Mouse (Mus musculus): ENCODE measurements around the gene Fam98c. TPM values are rescaled to one million over a fixed set of nuclear protein-coding genes. Genes with fewer than 3 reads are reported as not detected.

The Fam98c gene
- polyA plus RNA-seq, 1 experiment from 2014 or later: 21.3 TPM

GRCm38 (mm10) chr7:29170066-29170754, 14.2 kb upstream of the Fam98c start, which contains the start of the genes Ggn and Spred3:
Gene Ggn, plus strand, starts transcription at chr7:29170210.
Gene Spred3, minus strand, starts transcription at chr7:29170411.
- peak within 1 kb of the TSS; percentile 83 for H3K4me3 ChIP-seq
- H3K4me1 ChIP-seq: peaks cover 40% of the 10 kb centered on the region
- under 1% methylated on average over 30 of the region's 30 CpGs for whole genome bisulfite sequencing
- ATAC-seq (replicated peaks): peak; percentile 47
- peak within 1 kb of the TSS; percentile 82 for H3K4me2 ChIP-seq (replicated peaks)
- H3K27ac ChIP-seq (replicated peaks): peak within 1 kb of the TSS; percentile 86
- H3K27me3 ChIP-seq: peaks cover 37% of the 10 kb centered on the region
- peak within 1 kb of the TSS; percentile 67 for H3K9ac ChIP-seq (replicated peaks)
- peaks cover 25% of the 10 kb centered on the region for H3K36me3 ChIP-seq
- H3K9me3 ChIP-seq: no peaks in the 10 kb centered on the region

- Histone ChIP-seq H3K4me2 (replicated peaks) (peak overlapping the region; percentile 82), H3K36me3 (peaks cover 17% of the 10 kb centered on the region), H3K9me3 (no peaks in the 10 kb centered on the region), H3K4me3 (peak overlapping the region; percentile 83), H3K27me3 (peaks cover 37% of the 10 kb centered on the region), H3K9ac (replicated peaks) (peak overlapping the region; percentile 67), H3K27ac (replicated peaks) (peak overlapping the region; percentile 86), H3K4me1 (peaks cover 40% of the 10 kb centered on the region)
- WGBS: under 1% methylated on average over 34 of the region's 39 CpGs
- peak; percentile 85 for ATAC-seq (replicated peaks)
Measured at GRCm38 (mm10) chr7:29169231-29170065, 13.4 kb upstream of the Fam98c start.

GRCm38 (mm10) chr7:29168791-29169230, 12.8 kb upstream of the Fam98c start:
- Histone ChIP-seq H3K4me1 (peaks cover 40% of the 10 kb centered on the region), H3K4me2 (replicated peaks) (peak overlapping the region; percentile 82)

GRCm38 (mm10) chr7:29168121-29168695, 12.2 kb upstream of the Fam98c start:
- no peak for ATAC-seq (replicated peaks)
- 1% methylated on average over 10 of the region's 10 CpGs for WGBS
- Histone ChIP-seq H3K4me1 (peaks cover 40% of the 10 kb centered on the region), H3K4me3 (peak overlapping the region; percentile 83), H3K27ac (replicated peaks) (peak overlapping the region; percentile 86; the same call in 1 of the 2 replicates), H3K4me2 (replicated peaks) (peak overlapping the region; percentile 82), H3K36me3 (peaks cover 5% of the 10 kb centered on the region; the same call in 1 of the 2 replicates), H3K27me3 (peaks cover 26% of the 10 kb centered on the region), H3K9me3 (no peaks in the 10 kb centered on the region), H3K9ac (replicated peaks) (peak overlapping the region; percentile 67)

More at GRCm38 (mm10) chr7:29168791-29169230, 12.8 kb upstream of the Fam98c start:
- peak overlapping the region; percentile 83 for H3K4me3 ChIP-seq
- ATAC-seq (replicated peaks): peak; percentile 42
- H3K27me3 ChIP-seq: peaks cover 32% of the 10 kb centered on the region
- no peaks in the 10 kb centered on the region for H3K9me3 ChIP-seq
- H3K27ac ChIP-seq (replicated peaks): peak overlapping the region; percentile 86
- peak overlapping the region; percentile 67 for H3K9ac ChIP-seq (replicated peaks)
- under 1% methylated on average over 14 of the region's 14 CpGs for WGBS
- H3K36me3 ChIP-seq: peaks cover 11% of the 10 kb centered on the region

DNA sequence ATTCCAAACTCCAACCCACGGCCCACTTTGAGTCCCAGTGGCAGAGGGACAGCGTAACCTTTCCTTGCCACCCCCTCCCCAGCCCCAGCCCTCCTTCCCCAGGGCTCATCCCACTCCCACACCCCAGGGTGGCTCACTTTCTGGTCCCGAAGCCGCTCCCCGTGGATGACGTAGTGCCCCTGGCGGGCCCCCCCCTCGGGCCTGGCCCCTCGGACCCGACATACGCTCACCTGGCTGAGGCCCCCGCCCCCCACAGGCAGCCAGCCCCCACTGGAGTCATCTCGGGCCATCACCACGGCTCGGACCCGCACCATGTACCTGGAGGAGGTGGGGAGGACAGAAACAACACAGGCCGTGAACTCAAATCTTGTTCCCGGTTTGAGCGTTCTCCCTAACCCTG, 11.6 kb upstream of the Fam98c start:
- ATAC-seq (replicated peaks): no peak
- Histone ChIP-seq H3K4me2 (replicated peaks) (peak overlapping the region; percentile 82), H3K9me3 (no peaks in the 10 kb centered on the region), H3K27ac (replicated peaks) (no peak overlapping the region), H3K4me3 (peak overlapping the region; percentile 83), H3K4me1 (peaks cover 40% of the 10 kb centered on the region), H3K36me3 (0 out of 2 replicates have a peak, but pooled peaks cover under 1% of the 10 kb centered on the region), H3K27me3 (peaks cover 20% of the 10 kb centered on the region), H3K9ac (replicated peaks) (no peak overlapping the region)
- 12% methylated on average over 19 of the region's 19 CpGs for WGBS

GRCm38 (mm10) chr7:29162750-29163525, 6.9 kb upstream of the Fam98c start:
- Histone ChIP-seq H3K9me3 (no peaks in the 10 kb centered on the region), H3K36me3 (peaks cover 9% of the 10 kb centered on the region), H3K4me2 (replicated peaks) (no peak overlapping the region), H3K4me1 (peaks cover 5% of the 10 kb centered on the region), H3K27ac (replicated peaks) (no peak overlapping the region), H3K4me3 (no peak overlapping the region), H3K9ac (replicated peaks) (no peak overlapping the region), H3K27me3 (peaks cover 6% of the 10 kb centered on the region; the same call in 1 of the 2 replicates)
- 29% methylated on average over 9 of the region's 9 CpGs for WGBS
- ATAC-seq (replicated peaks): no peak

- Histone ChIP-seq H3K4me1 (no peaks in the 10 kb centered on the region), H3K9ac (replicated peaks) (no peak overlapping the region), H3K4me3 (no peak overlapping the region), H3K36me3 (peaks cover 9% of the 10 kb centered on the region), H3K9me3 (no peaks in the 10 kb centered on the region), H3K27me3 (peaks cover 8% of the 10 kb centered on the region; the same call in 1 of the 2 replicates), H3K27ac (replicated peaks) (no peak overlapping the region), H3K4me2 (replicated peaks) (no peak overlapping the region)
- no peak for ATAC-seq (replicated peaks)
- WGBS: 85% methylated on average over 5 of the region's 5 CpGs
Measured at GRCm38 (mm10) chr7:29162294-29162693, 6.3 kb upstream of the Fam98c start.

DNA sequence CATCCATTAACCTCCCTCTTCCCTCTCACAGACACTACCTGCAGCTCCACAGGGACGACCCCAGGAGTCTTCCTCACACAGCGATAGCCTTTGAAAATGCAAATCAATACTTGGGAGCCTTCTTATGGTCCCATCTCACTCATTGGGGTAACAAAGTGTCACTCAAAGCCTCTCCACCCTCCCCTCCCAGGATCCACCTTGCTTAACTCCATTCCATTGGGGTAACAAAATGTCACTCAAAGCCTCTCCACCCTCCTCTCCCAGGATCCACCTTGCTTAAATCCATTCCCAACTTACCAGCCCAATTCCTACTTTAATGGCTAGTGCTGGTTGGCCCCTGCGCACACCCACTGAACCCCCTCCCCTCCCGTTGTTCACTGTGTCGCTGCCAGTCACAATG, 2.2 kb upstream of the Fam98c start:
- no peak overlapping the region for H3K27ac ChIP-seq (replicated peaks)
- 0 out of 2 replicates have a peak, but pooled peaks cover 7% of the 10 kb centered on the region for H3K4me1 ChIP-seq
- no peak for ATAC-seq (replicated peaks)
- no peaks in the 10 kb centered on the region for H3K9me3 ChIP-seq
- H3K9ac ChIP-seq (replicated peaks): no peak overlapping the region
- H3K27me3 ChIP-seq: peaks cover 8% of the 10 kb centered on the region; the same call in 1 of the 2 replicates
- H3K4me3 ChIP-seq: no peak overlapping the region
- no peak overlapping the region for H3K4me2 ChIP-seq (replicated peaks)
- 0% methylated on average over 5 of the region's 5 CpGs for WGBS
- peaks cover 9% of the 10 kb centered on the region for H3K36me3 ChIP-seq

GRCm38 (mm10) chr7:29155196-29155837, 717 bp downstream of the Fam98c start:
- ATAC-seq (replicated peaks): peak; percentile 93
- peak overlapping the region; percentile 54 for H3K4me3 ChIP-seq
- H3K9ac ChIP-seq (replicated peaks): peak overlapping the region; percentile 55
- H3K9me3 ChIP-seq: no peaks in the 10 kb centered on the region
- H3K27ac ChIP-seq (replicated peaks): peak overlapping the region; percentile 84
- 0 out of 2 replicates have a peak, but pooled peaks cover 7% of the 10 kb centered on the region for H3K4me1 ChIP-seq
- 7% methylated on average over 37 of the region's 37 CpGs for WGBS
- peak overlapping the region; percentile 80 for H3K4me2 ChIP-seq (replicated peaks)
- H3K36me3 ChIP-seq: no peaks in the 10 kb centered on the region
- peaks cover 8% of the 10 kb centered on the region; the same call in 1 of the 2 replicates for H3K27me3 ChIP-seq

DNA sequence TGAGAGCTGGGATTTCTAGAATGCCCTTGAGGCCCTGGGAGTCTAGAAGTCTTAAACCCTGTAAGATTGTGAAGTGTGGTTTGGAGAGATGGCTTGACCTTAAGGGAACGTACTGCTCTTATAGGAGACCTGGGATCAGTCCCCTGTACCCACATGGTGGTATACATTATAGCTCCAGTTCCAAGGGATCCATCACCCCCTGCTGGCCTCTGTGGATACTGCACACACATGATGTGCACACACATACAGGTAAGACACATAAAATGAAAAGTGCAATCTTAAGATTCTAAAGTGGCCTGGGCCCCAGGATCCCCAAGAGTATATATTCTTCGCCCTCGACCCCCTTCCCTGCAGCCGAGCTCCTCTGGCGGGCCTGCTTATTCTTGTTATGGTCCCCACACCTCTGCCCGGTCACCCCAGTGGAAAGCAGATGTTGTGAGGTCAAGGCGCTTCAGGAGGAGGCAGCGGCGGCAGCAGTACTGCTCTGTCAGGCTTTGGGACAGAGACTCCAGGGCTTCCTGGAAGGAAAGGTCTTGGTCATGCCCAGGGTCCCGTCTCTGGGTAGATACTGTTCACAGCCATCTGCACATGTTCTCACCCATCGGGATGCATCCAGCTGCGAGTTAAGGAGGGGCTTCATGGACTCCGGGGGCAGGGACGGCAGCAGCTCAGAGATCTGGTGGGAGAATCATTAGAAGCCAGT, 1.9 kb downstream of the Fam98c start:
- Histone ChIP-seq H3K27ac (replicated peaks) (no peak overlapping the region), H3K9me3 (no peaks in the 10 kb centered on the region), H3K4me3 (no peak overlapping the region), H3K4me2 (replicated peaks) (no peak overlapping the region), H3K9ac (replicated peaks) (no peak overlapping the region), H3K27me3 (peaks cover 8% of the 10 kb centered on the region; the same call in 1 of the 2 replicates), H3K4me1 (0 out of 2 replicates have a peak, but pooled peaks cover 7% of the 10 kb centered on the region), H3K36me3 (no peaks in the 10 kb centered on the region)
- 97% methylated on average over 14 of the region's 14 CpGs for WGBS
- no peak for ATAC-seq (replicated peaks)
